8 mouse cellular contexts compared by ENCODE assay signal in the genomic region with DNA sequence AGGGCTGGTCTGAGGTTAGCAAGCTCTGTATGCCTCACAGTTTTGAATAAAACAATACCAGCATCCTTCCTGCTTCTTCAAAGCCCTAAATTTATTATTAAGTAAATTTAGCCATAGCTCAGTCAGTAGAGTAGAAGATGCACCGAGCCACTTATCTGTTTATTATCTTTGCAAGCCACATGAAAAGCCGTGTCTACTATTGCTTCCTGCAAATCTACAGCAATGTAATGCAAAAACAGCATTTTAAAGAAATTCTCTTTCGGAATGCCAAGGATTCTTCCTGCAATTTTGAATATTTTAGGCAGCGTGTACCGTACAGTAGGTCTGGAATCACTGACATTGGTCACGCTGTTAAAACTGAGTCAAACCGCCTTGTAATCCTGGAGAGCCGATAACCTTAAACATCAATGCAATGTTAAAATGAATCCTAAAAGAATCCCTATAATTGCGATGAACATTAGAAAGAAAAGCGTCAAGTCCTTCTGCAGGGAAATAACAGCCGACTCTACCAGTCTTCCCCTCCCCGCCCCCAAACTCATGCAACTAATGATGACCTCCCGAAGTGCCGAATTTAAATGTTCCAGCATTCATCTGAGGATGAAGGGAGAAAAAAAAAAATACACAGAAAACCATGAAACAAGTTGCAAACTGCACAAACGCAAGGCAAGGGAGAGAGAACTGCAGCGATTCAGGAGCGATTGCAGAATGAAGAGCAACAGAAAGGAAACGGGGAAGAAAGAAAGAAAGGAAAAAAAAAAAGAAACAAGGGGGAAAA. TPM values are rescaled to one million over a fixed set of nuclear protein-coding genes. Genes with fewer than 3 reads are reported as not detected.
DNase-seq lines count a peak whose midpoint lies in the region; ATAC-seq lines count a peak whose summit lies in the region.

No protein-coding gene starts in this region.

- 7% methylated on average over 18 of the region's 18 CpGs for WGBS in heart, embryonic 11.5 days (ENCODE audit: insufficient replicate concordance)
- WGBS in forebrain, embryonic 11.5 days: 7% methylated on average over 18 of the region's 18 CpGs
- 10% methylated on average over 18 of the region's 18 CpGs for WGBS in liver, embryonic 13.5 days (ENCODE audit: insufficient replicate concordance)

- peaks cover 3% of the 10 kb centered on the region; the same call in 1 of the 2 replicates for H3K4me1 ChIP-seq in heart, embryonic 11.5 days (ENCODE audit: control insufficient read depth, insufficient read depth, low read length)
- H3K4me1 ChIP-seq in forebrain, embryonic 11.5 days (replicated peaks; ENCODE audit: control insufficient read depth, insufficient read depth, low read length): no peaks in the 10 kb centered on the region; the same call in 1 of the 2 replicates
- no peaks in the 10 kb centered on the region for H3K4me1 ChIP-seq in liver, embryonic 13.5 days (replicated peaks)

- no peak for ATAC-seq in heart, embryonic 11.5 days (replicated peaks; ENCODE audit: insufficient number of reproducible peaks, low FRiP score, low TSS enrichment)
- ATAC-seq in forebrain, embryonic 11.5 days (replicated peaks; ENCODE audit: low FRiP score): no peak
- no peak for ATAC-seq in liver, embryonic 13.5 days (ENCODE audit: low read depth)
- ATAC-seq in granulocyte monocyte progenitor cell, adult 5-6 weeks (replicated peaks; ENCODE audit: poor library complexity, severe bottlenecking): no peak

- no peak overlapping the region for H3K27ac ChIP-seq in heart, embryonic 11.5 days (ENCODE audit: low read depth, low read length)
- H3K27ac ChIP-seq in forebrain, embryonic 11.5 days (ENCODE audit: low read depth, low read length): no peak overlapping the region
- no peak overlapping the region for H3K27ac ChIP-seq in liver, embryonic 13.5 days

- H3K27me3 ChIP-seq in heart, embryonic 11.5 days (ENCODE audit: control insufficient read depth, insufficient read depth, low read length): peaks cover 13% of the 10 kb centered on the region
- H3K27me3 ChIP-seq in forebrain, embryonic 11.5 days (ENCODE audit: control insufficient read depth, insufficient read depth, low read length): peaks cover 6% of the 10 kb centered on the region
- H3K27me3 ChIP-seq in liver, embryonic 13.5 days: peaks cover 39% of the 10 kb centered on the region

- peak overlapping the region; percentile 94 for H3K4me2 ChIP-seq in heart, embryonic 11.5 days
- H3K4me2 ChIP-seq in forebrain, embryonic 11.5 days (ENCODE audit: low read depth, low read length, severe bottlenecking): peak overlapping the region; percentile 70
- H3K4me2 ChIP-seq in liver, embryonic 13.5 days: peak overlapping the region; percentile 67

- H3K4me3 ChIP-seq in heart, embryonic 11.5 days (ENCODE audit: low read depth, low read length): peak overlapping the region; percentile 77
- H3K4me3 ChIP-seq in forebrain, embryonic 11.5 days (ENCODE audit: low read depth, low read length): peak overlapping the region; percentile 61
- H3K4me3 ChIP-seq in liver, embryonic 13.5 days (replicated peaks): peak overlapping the region; percentile 52

- H3K36me3 ChIP-seq in heart, embryonic 11.5 days (ENCODE audit: control insufficient read depth, insufficient read depth, low read length): no peaks in the 10 kb centered on the region
- H3K36me3 ChIP-seq in forebrain, embryonic 11.5 days (ENCODE audit: control insufficient read depth, insufficient read depth, low read length): no peaks in the 10 kb centered on the region
- no peaks in the 10 kb centered on the region for H3K36me3 ChIP-seq in liver, embryonic 13.5 days

- H3K9me3 ChIP-seq in heart, embryonic 11.5 days (replicated peaks; ENCODE audit: control insufficient read depth, low read length): no peaks in the 10 kb centered on the region
- H3K9me3 ChIP-seq in forebrain, embryonic 11.5 days (ENCODE audit: control insufficient read depth, low read length): no peaks in the 10 kb centered on the region
- H3K9me3 ChIP-seq in liver, embryonic 13.5 days (replicated peaks): no peaks in the 10 kb centered on the region

- DNase-seq in heart, adult 9 months (ENCODE audit: low spot score in 2 of 2): no peak
- DNase-seq in WW6 (ENCODE audit: low read depth, low spot score): peak; percentile 5
- no peak for DNase-seq in forebrain, embryonic 11.5 days (ENCODE audit: low spot score)
- DNase-seq in liver, embryonic 13.5 days: no peak
- DNase-seq in urinary bladder, postnatal 36 days (ENCODE audit: low spot score in 2 of 2): no peak
- DNase-seq in yolk sac, embryonic 10.5 days (ENCODE audit: low spot score): no peak

- peak overlapping the region; percentile 72 for H3K9ac ChIP-seq in heart, embryonic 11.5 days (ENCODE audit: low read depth, low read length)
- H3K9ac ChIP-seq in forebrain, embryonic 11.5 days (ENCODE audit: low read length): peak overlapping the region; percentile 81
- H3K9ac ChIP-seq in liver, embryonic 13.5 days: no peak overlapping the region

RNA-seq across cellular contexts. Expression of gene Tenm2, which starts 0.6 kb away (rescaled TPM):
- polyA plus RNA-seq in heart, embryonic 11.5 days (2014; fragmentation: Nextera tagmentation; extraction: Ambion mirVana): 1.4 TPM in 2 replicates
- 3.8 and 4.0 TPM in 2 replicates for polyA plus RNA-seq in forebrain, embryonic 11.5 days (2014; fragmentation: Nextera tagmentation; extraction: Ambion mirVana)
- polyA plus RNA-seq in liver, embryonic 13.5 days (2015; fragmentation: Nextera tagmentation; extraction: Ambion mirVana): 0.06 and 0.16 TPM in 2 replicates
- total RNA-seq in granulocyte monocyte progenitor cell, adult 5-6 weeks (2014; fragmentation: Nextera tagmentation): not detected in 2 replicates
- not detected in 2 replicates for total RNA-seq in granulocyte monocyte progenitor cell, adult 5-6 weeks (2017)
